Mouse (Mus musculus) Patski (cell line): ENCODE data around the gene Bcl2a1d. TPM values are rescaled to one million over a fixed set of nuclear protein-coding genes. Genes with fewer than 3 reads are reported as not detected.
"Not testable (repeated sequence)": the region's sequence is repeated elsewhere in the genome, so short reads cannot be mapped to it uniquely, and the experiment has no call there.

Experiments used
- ATAC-seq: fragments of 100-300 bp; one replicate; pipeline ENCODE4 v1.8.0; 2021
- CTCF ChIA-PET: fragments of 350-600 bp; sonication (Branson Sonifier 250); formaldehyde crosslinking; loops from one replicate; lab custom pipeline; 2022; ENCODE audit warnings: inconsistent platforms; lab: Charles Lee
- POLR2A ChIA-PET: fragments of 350-600 bp; sonication (Branson Sonifier 250); formaldehyde crosslinking; loops from one replicate; lab custom pipeline; 2022; ENCODE audit warnings: antibody characterized with exemption, inconsistent platforms; lab: Charles Lee
- DNase-seq: peaks from one replicate; pipeline ENCODE4 v3.0.0-alpha.2; 2011; ENCODE audit warnings: low read depth, low spot score
- H3K27me3 ChIP-seq: fragments of 371-371 bp; one replicate; pipeline ENCODE4 v1.5.1; 2021
- CTCF ChIP-seq: fragments of 100-300 bp; IDR thresholded peaks from one replicate; pipeline ENCODE4 v1.5.1; 2021
- in situ Hi-C: fragments of 300-500 bp; cut with MboI; formaldehyde crosslinking; loops from 3 replicates; pipeline ENCODE4 v1.11.1; 2018; ENCODE audit warnings: low pct_unique_long_range_greater_than_20kb, mixed read lengths
- polyA plus RNA-seq: library from polyadenylated mRNA; unstranded; gene quantifications from one replicate; pipeline ENCODE4 v1.2.3, GENCODE M21; 2021

The Bcl2a1d gene
- polyA plus RNA-seq, 1 experiment from 2014 or later = 0.09 TPM

DNA sequence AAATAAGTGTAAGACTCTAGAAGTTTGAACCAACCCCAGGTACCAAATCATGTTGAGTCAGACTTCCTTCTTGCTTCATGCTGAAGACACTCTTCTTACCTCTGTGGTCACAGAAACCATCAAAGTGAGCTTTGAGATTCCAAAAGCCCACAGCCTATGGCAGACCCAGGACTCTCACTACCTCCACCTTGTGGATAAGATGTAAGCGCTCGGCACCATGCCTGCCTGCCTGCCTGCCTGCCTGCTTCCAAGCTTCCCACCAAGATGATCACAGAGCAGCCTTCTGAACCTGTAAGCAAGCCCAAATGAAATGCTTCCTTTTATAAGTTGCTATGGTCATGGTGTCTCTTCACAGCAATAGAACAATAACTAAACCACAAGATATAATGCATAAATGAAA, 13.6 kb downstream of the Bcl2a1d start:
- peak; percentile 37 for TF ChIP-seq CTCF
- DNase-seq, H3K27me3 ChIP-seq, CTCF ChIA-PET, ATAC-seq, POLR2A ChIA-PET: not testable (repeated sequence)
- in situ Hi-C loops = loop anchor here (25.0 kb wide), 1 partner anchor 181 kb away; the partner anchor contains the start of gene Zfp949

DNA sequence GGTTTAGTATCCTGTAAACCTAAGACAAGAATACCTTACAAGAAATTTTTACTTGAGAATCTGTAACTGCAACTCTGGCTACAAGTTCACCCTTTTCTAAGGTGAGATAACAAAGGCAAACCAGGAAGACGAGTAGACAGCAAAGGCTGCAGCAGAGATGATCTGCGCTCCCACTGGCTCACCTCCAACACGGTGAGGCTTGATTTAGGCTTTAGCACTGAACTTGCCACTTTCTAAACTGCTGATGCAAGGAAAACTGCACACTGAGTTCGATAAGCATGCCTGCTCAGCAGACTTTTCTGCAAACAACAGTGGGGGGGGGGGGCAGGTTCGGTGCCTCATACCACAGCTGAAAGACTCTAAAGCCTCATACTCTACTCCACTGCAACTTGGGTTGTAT, 17.2 kb downstream of the Bcl2a1d start:
- ATAC-seq, CTCF ChIA-PET, H3K27me3 ChIP-seq, POLR2A ChIA-PET, DNase-seq: not testable (repeated sequence)
- in situ Hi-C loops = loop anchor here (5.0 to 25.0 kb wide), 2 partner anchors 177 to 503 kb away; partner anchors contain the start of gene Zfp949

DNA sequence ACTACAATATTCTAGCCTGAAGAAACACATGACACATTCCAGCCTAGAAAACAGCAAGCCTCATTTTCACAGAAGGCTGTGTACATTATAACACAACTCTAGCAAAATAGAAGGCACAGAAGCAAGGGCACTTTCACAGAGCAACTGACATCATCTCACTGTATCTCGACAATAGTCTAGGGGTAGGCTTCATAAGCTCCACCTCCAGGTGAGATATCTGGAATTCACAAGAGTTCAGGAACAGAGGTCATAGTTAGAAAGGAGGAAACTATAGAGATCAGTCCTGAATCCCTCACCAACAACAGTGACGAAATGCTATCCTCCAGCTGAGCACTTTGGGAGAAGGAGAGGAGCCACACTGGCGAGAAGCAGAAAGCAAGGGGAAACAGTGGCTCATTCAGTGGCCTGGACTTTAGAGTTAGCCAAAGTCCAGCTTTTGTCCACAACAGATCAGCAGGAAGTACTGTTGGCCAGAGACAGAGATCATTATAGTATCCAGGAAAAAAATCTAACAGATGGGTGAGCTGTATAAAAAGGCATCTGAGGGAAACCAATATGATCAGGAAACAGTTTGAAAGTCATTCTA, 19.5 kb downstream of the Bcl2a1d start:
- ATAC-seq, CTCF ChIA-PET: not testable (repeated sequence)
- in situ Hi-C loops = loop anchor here (5.0 to 25.0 kb wide), 2 partner anchors 175 to 505 kb away; partner anchors contain the start of gene Zfp949

GRCm38 (mm10) chr9:88710910-88711438, 20.7 kb downstream of the Bcl2a1d start:
- POLR2A ChIA-PET, ATAC-seq, H3K27me3 ChIP-seq, DNase-seq, CTCF ChIA-PET: not testable (repeated sequence)
- in situ Hi-C loops = loop anchor here (5.0 to 25.0 kb wide), 2 partner anchors 174 to 506 kb away; partner anchors contain the start of gene Zfp949

More for the DNA sequence above, 19.5 kb downstream of the Bcl2a1d start:
- DNase-seq, H3K27me3 ChIP-seq, POLR2A ChIA-PET: not testable (repeated sequence)

GRCm38 (mm10) chr9:88710439-88710838, 21.3 kb downstream of the Bcl2a1d start:
- H3K27me3 ChIP-seq, CTCF ChIA-PET, ATAC-seq, DNase-seq, POLR2A ChIA-PET: not testable (repeated sequence)
- in situ Hi-C loops = loop anchor here (5.0 to 25.0 kb wide), 2 partner anchors 173 to 507 kb away; partner anchors contain the start of gene Zfp949

DNA sequence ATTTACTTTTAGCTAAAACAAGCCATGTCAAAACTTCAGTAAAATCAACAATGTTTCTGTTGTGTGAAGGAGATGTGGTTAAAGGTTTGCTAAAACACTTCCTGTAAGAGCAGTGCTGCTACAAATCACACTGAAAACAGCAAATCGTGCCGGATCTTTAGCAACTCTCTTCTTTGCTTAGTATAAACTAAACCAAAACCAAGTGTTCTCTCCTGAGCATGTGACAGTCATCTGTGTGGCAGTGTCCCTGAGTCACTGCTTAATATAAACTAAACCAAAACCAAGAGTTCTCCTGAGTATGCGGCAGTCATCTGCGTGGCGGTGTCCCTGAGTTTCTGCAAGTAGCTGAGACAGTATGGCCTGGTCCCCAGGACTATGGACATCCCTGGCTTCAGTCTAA, 21.9 kb downstream of the Bcl2a1d start:
- CTCF ChIA-PET, POLR2A ChIA-PET, H3K27me3 ChIP-seq, DNase-seq: not testable (repeated sequence)
- in situ Hi-C loops = loop anchor here (5.0 to 25.0 kb wide), 2 partner anchors 172 to 508 kb away; partner anchors contain the start of gene Zfp949
- ATAC-seq = peak; percentile 51

- no peak for TF ChIP-seq CTCF
- ATAC-seq = no peak
- no peak for DNase-seq
- in situ Hi-C loops = loop anchor here (25.0 kb wide), 1 partner anchor 172 kb away; the partner anchor contains the start of gene Zfp949
- no peaks in the 10 kb centered on the region for H3K27me3 ChIP-seq
- CTCF ChIA-PET = interaction anchor here (0.7 kb wide), 1 partner anchor 575 kb away, joined by 3 read pairs; no protein-coding TSS in a partner anchor
- POLR2A ChIA-PET = no interaction called here
These were observed 22.4 kb downstream of the Bcl2a1d start for GRCm38 (mm10) chr9:88709304-88709703.

GRCm38 (mm10) chr9:88706700-88707099, 25.0 kb downstream of the Bcl2a1d start:
- TF ChIP-seq CTCF = no peak
- in situ Hi-C loops = loop anchor here (25.0 kb wide), 1 partner anchor 169 kb away; the partner anchor contains the start of gene Zfp949
- ATAC-seq = no peak
- ChIA-PET CTCF (no interaction called here), POLR2A (no interaction called here)
- H3K27me3 ChIP-seq = no peaks in the 10 kb centered on the region
- no peak for DNase-seq

GRCm38 (mm10) chr9:88705157-88705556, 26.6 kb downstream of the Bcl2a1d start:
- in situ Hi-C loops = loop anchor here (25.0 kb wide), 1 partner anchor 168 kb away; the partner anchor contains the start of gene Zfp949
- ATAC-seq, H3K27me3 ChIP-seq, CTCF ChIA-PET, DNase-seq, POLR2A ChIA-PET: not testable (repeated sequence)

DNA sequence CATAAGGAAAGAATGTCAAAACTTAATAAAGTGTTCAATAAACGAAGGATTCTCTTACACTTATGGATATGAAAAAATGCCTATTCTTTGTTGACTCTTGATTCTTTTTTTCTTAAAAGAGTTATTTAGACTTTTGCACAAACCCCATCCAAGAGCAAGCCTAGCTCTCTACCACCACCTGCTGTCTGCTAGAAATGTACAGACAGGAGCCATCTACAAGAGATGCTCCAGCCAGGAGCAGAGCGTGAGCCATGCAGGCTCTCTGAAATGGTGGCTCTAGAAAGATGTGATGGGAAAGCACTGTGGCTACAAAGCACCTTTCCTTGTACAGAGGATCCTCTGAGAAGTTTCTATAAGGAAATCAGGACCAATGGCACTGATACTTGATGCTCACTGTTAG, 33.0 kb downstream of the Bcl2a1d start:
- in situ Hi-C loops, H3K27me3 ChIP-seq, CTCF ChIA-PET, DNase-seq, POLR2A ChIA-PET: not testable (repeated sequence)
- peak; percentile 46 for ATAC-seq

- ATAC-seq, in situ Hi-C loops, DNase-seq, H3K27me3 ChIP-seq, POLR2A ChIA-PET, CTCF ChIA-PET: not testable (repeated sequence)
These were observed 40.4 kb downstream of the Bcl2a1d start for GRCm38 (mm10) chr9:88691307-88691706.

DNA sequence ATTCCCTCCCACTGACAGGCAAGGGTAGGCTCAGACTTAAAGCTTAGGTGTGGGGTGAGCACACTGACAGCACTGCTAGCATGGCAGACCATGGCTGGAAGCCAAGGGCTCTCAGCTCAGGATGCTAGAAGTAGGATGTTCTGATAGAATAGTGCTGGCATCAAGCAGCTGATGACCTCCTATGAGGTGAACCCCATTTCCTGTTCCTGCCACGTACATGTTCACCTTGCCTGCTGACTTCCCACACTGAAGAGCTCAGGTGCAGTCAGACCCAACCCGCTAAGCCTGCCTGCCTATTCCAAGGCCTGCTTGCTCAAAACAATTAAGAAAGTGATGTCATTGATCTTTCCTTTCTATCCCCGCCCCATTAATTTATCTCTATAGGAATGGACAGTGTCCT, 42.3 kb downstream of the Bcl2a1d start:
- H3K27me3 ChIP-seq, POLR2A ChIA-PET, DNase-seq, ATAC-seq, in situ Hi-C loops, CTCF ChIA-PET: not testable (repeated sequence)

GRCm38 (mm10) chr9:88686719-88687118, 45.0 kb downstream of the Bcl2a1d start:
- POLR2A ChIA-PET, CTCF ChIA-PET, in situ Hi-C loops, H3K27me3 ChIP-seq, ATAC-seq, DNase-seq: not testable (repeated sequence)
